Mouse (Mus musculus) neural tube, embryonic 12.5 days (tissue): ENCODE results near the gene Rcor1. TPM values are rescaled to one million over a fixed set of nuclear protein-coding genes. Genes with fewer than 3 reads are reported as not detected.

Experiments used
- ATAC-seq: fragments of 200-750 bp; cut with Nextera tagmentation; 2 replicates; pipeline ENCODE4 v1.8.0; 2017; ENCODE audit warnings: low read depth, mild to moderate bottlenecking, moderate TSS enrichment, moderate library complexity; ENCODE audit not compliant: low FRiP score
- H3K27ac ChIP-seq: fragments of 300-500 bp; sonication (generic); 2 replicates; pipeline ENCODE4 v1.5.1; 2016
- H3K27me3 ChIP-seq: fragments of 300-500 bp; sonication (generic); replicated peaks from 2 replicates; pipeline ENCODE4 v1.6.1; 2016; ENCODE audit warnings: mild to moderate bottlenecking
- H3K36me3 ChIP-seq: fragments of 300-500 bp; sonication (generic); 2 replicates; pipeline ENCODE4 v1.6.1; 2016; ENCODE audit warnings: mild to moderate bottlenecking
- H3K4me1 ChIP-seq: fragments of 300-500 bp; sonication (generic); 2 replicates; pipeline ENCODE4 v1.6.1; 2016
- H3K4me2 ChIP-seq: fragments of 300-500 bp; sonication (generic); replicated peaks from 2 replicates; pipeline ENCODE4 v1.6.1; 2016; ENCODE audit warnings: mild to moderate bottlenecking
- H3K4me3 ChIP-seq: fragments of 300-500 bp; sonication (generic); 2 replicates; pipeline ENCODE4 v1.5.1; 2016
- H3K9ac ChIP-seq: fragments of 300-500 bp; sonication (generic); 2 replicates; pipeline ENCODE4 v1.6.1; 2016; ENCODE audit warnings: mild to moderate bottlenecking
- H3K9me3 ChIP-seq: fragments of 300-500 bp; sonication (generic); 2 replicates; pipeline ENCODE4 v1.6.1; 2016; ENCODE audit warnings: mild to moderate bottlenecking
- WGBS: fragments of 180-500 bp; shearing (Covaris S2); methylation state at CpG from one replicate; pipeline ENCODE4 v1.1.7; 2016; 5-methylcytosine and 5-hydroxymethylcytosine counted together
- polyA plus RNA-seq: library from polyadenylated mRNA; unstranded; fragments of >200 nt; fragmentation: Nextera tagmentation; extraction: Ambion mirVana; gene quantifications from 2 replicates; pipeline ENCODE4 v1.2.1, GENCODE M21; 2016

The Rcor1 gene
- polyA plus RNA-seq, 1 experiment from 2014 or later, result 7.9 TPM

- peaks cover 17% of the 10 kb centered on the region; the same call in 1 of the 2 replicates for H3K4me1 ChIP-seq
- H3K27ac ChIP-seq, result no peak overlapping the region
- no peak overlapping the region for H3K4me2 ChIP-seq
- no peak overlapping the region for H3K4me3 ChIP-seq
- no peaks in the 10 kb centered on the region for H3K36me3 ChIP-seq
- no peak for ATAC-seq
- 71% methylated on average over 6 of the region's 6 CpGs for WGBS
- H3K27me3 ChIP-seq, result no peaks in the 10 kb centered on the region
- H3K9ac ChIP-seq, result no peak overlapping the region
- no peaks in the 10 kb centered on the region for H3K9me3 ChIP-seq
Measured at GRCm38 (mm10) chr12:111005803-111006202, 33.3 kb upstream of the Rcor1 start.

GRCm38 (mm10) chr12:111006339-111006738 is 32.8 kb upstream of the Rcor1 start:
- Histone ChIP-seq H3K4me3 (no peak overlapping the region), H3K4me2 (no peak overlapping the region), H3K36me3 (no peaks in the 10 kb centered on the region), H3K9me3 (no peaks in the 10 kb centered on the region), H3K9ac (no peak overlapping the region), H3K27me3 (no peaks in the 10 kb centered on the region), H3K4me1 (peaks cover 17% of the 10 kb centered on the region; the same call in 1 of the 2 replicates), H3K27ac (no peak overlapping the region)
- no peak for ATAC-seq
- WGBS, result 71% methylated on average over 5 of the region's 5 CpGs

- H3K4me3 ChIP-seq, result no peak overlapping the region
- H3K27me3 ChIP-seq, result no peaks in the 10 kb centered on the region
- peaks cover 17% of the 10 kb centered on the region; the same call in 1 of the 2 replicates for H3K4me1 ChIP-seq
- H3K9me3 ChIP-seq, result no peaks in the 10 kb centered on the region
- ATAC-seq, result no peak
- no peak overlapping the region for H3K9ac ChIP-seq
- no peak overlapping the region for H3K27ac ChIP-seq
- WGBS, result 79% methylated on average over 14 of the region's 14 CpGs
- H3K4me2 ChIP-seq, result no peak overlapping the region
- no peaks in the 10 kb centered on the region for H3K36me3 ChIP-seq
Measured at GRCm38 (mm10) chr12:111007134-111008103, 31.7 kb upstream of the Rcor1 start.

- WGBS, result 71% methylated on average over 11 of the region's 11 CpGs
- ATAC-seq, result no peak
- peaks cover 17% of the 10 kb centered on the region; the same call in 1 of the 2 replicates for H3K4me1 ChIP-seq
- H3K27ac ChIP-seq, result no peak overlapping the region
- no peaks in the 10 kb centered on the region for H3K9me3 ChIP-seq
- no peaks in the 10 kb centered on the region for H3K36me3 ChIP-seq
- H3K9ac ChIP-seq, result no peak overlapping the region
- H3K27me3 ChIP-seq, result no peaks in the 10 kb centered on the region
- H3K4me3 ChIP-seq, result no peak overlapping the region
- H3K4me2 ChIP-seq, result no peak overlapping the region
Measured at GRCm38 (mm10) chr12:111008500-111009490, 30.4 kb upstream of the Rcor1 start.

GRCm38 (mm10) chr12:111009615-111010257 is 29.4 kb upstream of the Rcor1 start:
- Histone ChIP-seq H3K36me3 (no peaks in the 10 kb centered on the region), H3K9me3 (no peaks in the 10 kb centered on the region), H3K9ac (no peak overlapping the region), H3K4me3 (no peak overlapping the region), H3K27me3 (no peaks in the 10 kb centered on the region), H3K4me1 (peaks cover 17% of the 10 kb centered on the region; the same call in 1 of the 2 replicates), H3K4me2 (no peak overlapping the region), H3K27ac (no peak overlapping the region)
- 80% methylated on average over 6 of the region's 6 CpGs for WGBS
- no peak for ATAC-seq

GRCm38 (mm10) chr12:111016807-111017206 is 22.3 kb upstream of the Rcor1 start:
- no peak overlapping the region for H3K4me2 ChIP-seq
- 88% methylated on average over 3 of the region's 3 CpGs for WGBS
- H3K27me3 ChIP-seq, result no peaks in the 10 kb centered on the region
- H3K9me3 ChIP-seq, result no peaks in the 10 kb centered on the region
- no peak overlapping the region for H3K9ac ChIP-seq
- no peak overlapping the region for H3K27ac ChIP-seq
- H3K36me3 ChIP-seq, result no peaks in the 10 kb centered on the region
- no peaks in the 10 kb centered on the region for H3K4me1 ChIP-seq
- no peak for ATAC-seq
- no peak overlapping the region for H3K4me3 ChIP-seq

GRCm38 (mm10) chr12:111018068-111018467 is 21.1 kb upstream of the Rcor1 start:
- Histone ChIP-seq H3K4me1 (no peaks in the 10 kb centered on the region), H3K27ac (no peak overlapping the region), H3K4me2 (no peak overlapping the region), H3K36me3 (no peaks in the 10 kb centered on the region), H3K9me3 (no peaks in the 10 kb centered on the region), H3K4me3 (no peak overlapping the region), H3K9ac (no peak overlapping the region), H3K27me3 (no peaks in the 10 kb centered on the region)
- ATAC-seq, result no peak
- 92% methylated on average over 11 of the region's 11 CpGs for WGBS

GRCm38 (mm10) chr12:111019086-111019485 is 20.1 kb upstream of the Rcor1 start:
- Histone ChIP-seq H3K9me3 (no peaks in the 10 kb centered on the region), H3K9ac (no peak overlapping the region), H3K4me2 (no peak overlapping the region), H3K36me3 (no peaks in the 10 kb centered on the region), H3K4me3 (no peak overlapping the region), H3K27ac (no peak overlapping the region), H3K27me3 (no peaks in the 10 kb centered on the region), H3K4me1 (no peaks in the 10 kb centered on the region)
- WGBS, result 90% methylated on average over 2 of the region's 2 CpGs
- no peak for ATAC-seq

- Histone ChIP-seq H3K4me3 (no peak overlapping the region), H3K4me1 (no peaks in the 10 kb centered on the region), H3K36me3 (no peaks in the 10 kb centered on the region), H3K9ac (no peak overlapping the region), H3K4me2 (no peak overlapping the region), H3K27ac (no peak overlapping the region), H3K27me3 (no peaks in the 10 kb centered on the region), H3K9me3 (no peaks in the 10 kb centered on the region)
- no peak for ATAC-seq
- 21% methylated on average over 1 of the region's 1 CpGs for WGBS
Measured at GRCm38 (mm10) chr12:111021138-111021537, 18.0 kb upstream of the Rcor1 start.

- no peaks in the 10 kb centered on the region for H3K27me3 ChIP-seq
- H3K9me3 ChIP-seq, result no peaks in the 10 kb centered on the region
- H3K27ac ChIP-seq, result no peak overlapping the region
- no peak overlapping the region for H3K9ac ChIP-seq
- H3K36me3 ChIP-seq, result no peaks in the 10 kb centered on the region
- no peak overlapping the region for H3K4me3 ChIP-seq
- ATAC-seq, result no peak
- no peaks in the 10 kb centered on the region for H3K4me1 ChIP-seq
- H3K4me2 ChIP-seq, result no peak overlapping the region
- WGBS, result 79% methylated on average over 3 of the region's 3 CpGs
Measured at GRCm38 (mm10) chr12:111021577-111021976, 17.6 kb upstream of the Rcor1 start.

GRCm38 (mm10) chr12:111028176-111029167 is 10.7 kb upstream of the Rcor1 start:
- no peak for ATAC-seq
- no peak overlapping the region for H3K9ac ChIP-seq
- no peaks in the 10 kb centered on the region for H3K36me3 ChIP-seq
- H3K4me3 ChIP-seq, result no peak overlapping the region
- 69% methylated on average over 19 of the region's 19 CpGs for WGBS
- H3K9me3 ChIP-seq, result no peaks in the 10 kb centered on the region
- no peak overlapping the region for H3K4me2 ChIP-seq
- H3K27ac ChIP-seq, result no peak overlapping the region
- no peaks in the 10 kb centered on the region for H3K27me3 ChIP-seq
- no peaks in the 10 kb centered on the region for H3K4me1 ChIP-seq
